Mouse (Mus musculus): ENCODE results near the gene Prc1. TPM values are rescaled to one million over a fixed set of nuclear protein-coding genes. Genes with fewer than 3 reads are reported as not detected.

Prc1 gene
- total and polyA plus RNA-seq, 3 experiments = 52.5 to 83.0 (median 75.6) TPM

- Histone ChIP-seq H3K4me2 (ENCODE audit: insufficient read depth, low read depth, poor library complexity, severe bottlenecking) (no peak overlapping the region), H3K79me2 (replicated peaks; ENCODE audit: control insufficient read depth, extremely low read depth, insufficient read depth, poor library complexity, severe bottlenecking) (peaks cover 7% of the 10 kb centered on the region; the same call in 1 of the 2 replicates), H3K9me3 (replicated peaks; ENCODE audit: low read length) (no peaks in the 10 kb centered on the region), H3K27ac (ENCODE audit: insufficient read depth, low read depth) (no peak overlapping the region), H3K27me3 (replicated peaks) (no peaks in the 10 kb centered on the region), H3K4me3 (replicated peaks in 1 of 3; ENCODE audit: low read depth in 2 of 3, low read length in 2 of 3, poor library complexity in 1 of 3) (no peak overlapping the region), H3K9ac (ENCODE audit: insufficient read depth, low read depth) (no peak overlapping the region), H3K36me3 (replicated peaks in 1 of 2; ENCODE audit: control insufficient read depth in 1 of 2, insufficient read depth in 1 of 2, low read length in 1 of 2) (peaks cover 84 to 96% of the 10 kb centered on the region in 2 experiments), H3K4me1 (ENCODE audit: control insufficient read depth in 1 of 2, insufficient read depth in 2 of 2) (no peaks in the 10 kb centered on the region)
- TF ChIP-seq CHD1 (IDR thresholded peaks at IDR 0.05; ENCODE audit: low read depth, low read length) (no peak), CTCF (conservative IDR thresholded peaks at IDR 0.05 in 1 of 2, IDR thresholded peaks at IDR 0.05 in 1 of 2; ENCODE audit: low read depth in 2 of 2, low read length in 2 of 2) (peak in 1 of 2 experiments; percentile 7; a peak in 1 of 4 replicates), EP300 (IDR thresholded peaks at IDR 0.05; ENCODE audit: low read length) (no peak)
- dilution Hi-C loops (cut with MboI; ENCODE audit: extremely low pct_ligation_motif_present, extremely low pct_unique_long_range_greater_than_20kb, low sequenced_read_pairs) = no loop called here
- in situ Hi-C loops (cut with MboI; ENCODE audit: low pct_ligation_motif_present, low pct_unique_long_range_greater_than_20kb, low sequenced_read_pairs) = no loop called here
- no peak for DNase-seq (ENCODE audit: extremely low read depth)
These were observed 13.5 kb downstream of the Prc1 start for GRCm38 (mm10) chr7:80307766-80308165.

- Histone ChIP-seq H3K27me3 (replicated peaks) (no peaks in the 10 kb centered on the region), H3K9ac (ENCODE audit: insufficient read depth, low read depth) (no peak overlapping the region), H3K4me3 (replicated peaks in 1 of 3; ENCODE audit: low read depth in 2 of 3, low read length in 2 of 3, poor library complexity in 1 of 3) (no peak overlapping the region), H3K36me3 (replicated peaks in 1 of 2; ENCODE audit: control insufficient read depth in 1 of 2, insufficient read depth in 1 of 2, low read length in 1 of 2) (peaks cover 85 to 94% of the 10 kb centered on the region in 2 experiments), H3K4me1 (ENCODE audit: control insufficient read depth in 1 of 2, insufficient read depth in 2 of 2) (no peaks in the 10 kb centered on the region), H3K27ac (ENCODE audit: insufficient read depth, low read depth) (no peak overlapping the region), H3K4me2 (ENCODE audit: insufficient read depth, low read depth, poor library complexity, severe bottlenecking) (no peak overlapping the region), H3K9me3 (replicated peaks; ENCODE audit: low read length) (no peaks in the 10 kb centered on the region), H3K79me2 (replicated peaks; ENCODE audit: control insufficient read depth, extremely low read depth, insufficient read depth, poor library complexity, severe bottlenecking) (no peaks in the 10 kb centered on the region)
- in situ Hi-C loops (cut with MboI; ENCODE audit: low pct_ligation_motif_present, low pct_unique_long_range_greater_than_20kb, low sequenced_read_pairs) (no loop called here), dilution Hi-C loops (cut with MboI; ENCODE audit: extremely low pct_ligation_motif_present, extremely low pct_unique_long_range_greater_than_20kb, low sequenced_read_pairs) (no loop called here)
- no peak for TF ChIP-seq ZMIZ1 (IDR thresholded peaks at IDR 0.05; ENCODE audit: low read depth, low read length)
- no peak for DNase-seq (ENCODE audit: extremely low read depth)
These were observed 16.5 kb downstream of the Prc1 start for GRCm38 (mm10) chr7:80310771-80311170.

DNA sequence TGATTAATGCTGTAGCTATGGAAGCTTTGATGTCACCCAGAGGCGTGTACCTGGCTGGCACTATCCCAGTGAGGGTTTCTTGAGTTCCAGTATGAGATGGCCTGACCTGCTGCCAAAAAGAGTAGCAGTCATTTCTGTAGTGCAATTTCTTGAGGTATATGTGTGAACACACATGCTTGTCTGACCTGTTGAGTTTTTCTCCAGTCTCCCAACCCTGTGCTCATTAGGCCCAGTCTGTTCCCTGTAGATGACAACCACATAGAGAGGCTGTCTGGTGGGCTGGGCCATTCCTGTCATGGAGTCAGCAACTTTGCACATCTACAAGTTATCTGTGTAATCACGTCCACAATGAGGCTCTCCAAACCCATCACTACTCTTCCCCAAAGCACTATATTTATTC, 21.5 kb downstream of the Prc1 start:
- H3K9me3 ChIP-seq (replicated peaks; ENCODE audit: low read length) = no peaks in the 10 kb centered on the region
- no peak overlapping the region for H3K9ac ChIP-seq (ENCODE audit: insufficient read depth, low read depth)
- H3K36me3 ChIP-seq (replicated peaks in 1 of 2; ENCODE audit: control insufficient read depth in 1 of 2, insufficient read depth in 1 of 2, low read length in 1 of 2) = peaks cover 75 to 91% of the 10 kb centered on the region in 2 experiments
- H3K27me3 ChIP-seq (replicated peaks) = no peaks in the 10 kb centered on the region
- dilution Hi-C loops (cut with MboI; ENCODE audit: extremely low pct_ligation_motif_present, extremely low pct_unique_long_range_greater_than_20kb, low sequenced_read_pairs) = no loop called here
- H3K27ac ChIP-seq (ENCODE audit: insufficient read depth, low read depth) = no peak overlapping the region
- no peak overlapping the region for H3K4me3 ChIP-seq (replicated peaks in 1 of 3; ENCODE audit: low read depth in 2 of 3, low read length in 2 of 3, poor library complexity in 1 of 3)
- DNase-seq (ENCODE audit: extremely low read depth) = no peak
- in situ Hi-C loops (cut with MboI; ENCODE audit: low pct_ligation_motif_present, low pct_unique_long_range_greater_than_20kb, low sequenced_read_pairs) = no loop called here
- no peak overlapping the region for H3K4me2 ChIP-seq (ENCODE audit: insufficient read depth, low read depth, poor library complexity, severe bottlenecking)
- H3K79me2 ChIP-seq (replicated peaks; ENCODE audit: control insufficient read depth, extremely low read depth, insufficient read depth, poor library complexity, severe bottlenecking) = peaks cover 1% of the 10 kb centered on the region
- no peaks in the 10 kb centered on the region for H3K4me1 ChIP-seq (ENCODE audit: control insufficient read depth in 1 of 2, insufficient read depth in 2 of 2)
- peak; percentile 33 for TF ChIP-seq ZMIZ1 (IDR thresholded peaks at IDR 0.05; ENCODE audit: low read depth, low read length)
- 0 out of 2 replicates have a peak, but pooled peaks have one; percentile 51 for TF ChIP-seq POLR2AphosphoS2 (IDR thresholded peaks at IDR 0.05; ENCODE audit: low read depth, low read length)
- TF ChIP-seq ZNF384 (IDR thresholded peaks at IDR 0.05; ENCODE audit: low read depth, low read length) = no peak
- no peak for TF ChIP-seq GABPA (IDR thresholded peaks at IDR 0.05; ENCODE audit: insufficient replicate concordance, low read depth, low read length)

Measured in CH12.LX (cell line).